In the genomic region with DNA sequence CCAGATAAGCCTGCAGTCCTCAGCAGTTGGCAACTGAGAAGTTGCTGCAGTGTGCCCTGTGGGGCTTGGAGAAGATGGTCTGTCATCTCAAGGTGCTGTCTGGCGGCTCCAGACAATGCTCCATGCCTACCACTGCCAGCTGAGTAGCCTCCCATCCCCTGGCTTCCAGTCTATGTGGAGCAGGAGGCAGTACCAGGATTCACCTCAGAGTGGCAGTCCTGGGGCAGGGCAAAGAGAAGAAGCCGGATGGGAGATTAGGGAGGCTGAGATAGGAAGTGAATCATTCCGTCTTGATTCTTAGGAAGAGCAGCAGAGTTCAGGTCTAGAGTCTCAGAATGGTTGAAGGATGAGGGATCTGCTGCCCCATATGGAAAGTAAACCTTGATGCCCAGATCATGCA, we compare ENCODE assay signal across 10 mouse cellular contexts.
DNase-seq lines count a peak whose midpoint lies in the region; ATAC-seq and TF ChIP-seq lines count a peak whose summit lies in the region.
"Had no signal": no experiment of that assay in that cellular context is flagged by ENCODE, and none has a peak within 500 bp of the region (broad histone marks: within the 10 kb centered on the region; RNA-seq: fewer than 3 reads in every experiment).

No protein-coding gene starts in this region.

- 56% methylated on average over 3 of the region's 3 CpGs for WGBS in hindbrain, postnatal 0 days
- 55% methylated on average over 3 of the region's 3 CpGs for WGBS in hindbrain, embryonic 13.5 days
- WGBS in lung, adult 2 months = 54% methylated on average over 3 of the region's 3 CpGs

- DNase-seq in hindbrain, postnatal 0 days (ENCODE audit: low spot score) = no peak
- no peak for DNase-seq in lung, adult 2 months
- DNase-seq in lung, postnatal 25 days (ENCODE audit: low spot score) = no peak
- DNase-seq in brain, embryonic 14.5 days (ENCODE audit: low read depth) = no peak
- peak; percentile 35 for DNase-seq in retina, postnatal 1 day
- no peak for DNase-seq in urinary bladder, postnatal 36 days (ENCODE audit: low spot score in 2 of 2)
- DNase-seq: right cerebral cortex, postnatal 4 days; thymus, postnatal 14 days had no signal

- no peaks in the 10 kb centered on the region for H3K36me3 ChIP-seq in hindbrain, postnatal 0 days (ENCODE audit: insufficient read depth, low read length)
- no peaks in the 10 kb centered on the region for H3K36me3 ChIP-seq in hindbrain, embryonic 13.5 days
- H3K36me3 ChIP-seq: hindbrain, embryonic 15.5 days had no signal

- no peak for TF ChIP-seq POLR2A in lung, adult 2 months (IDR thresholded peaks at IDR 0.05; ENCODE audit: borderline replicate concordance, extremely low read depth, low read depth, low read length)
- no peak for TF ChIP-seq POLR2A in brain, embryonic 14.5 days (IDR thresholded peaks at IDR 0.05; ENCODE audit: borderline replicate concordance, extremely low read depth, insufficient read depth, insufficient read length, poor library complexity, severe bottlenecking)

- H3K27me3 ChIP-seq in hindbrain, postnatal 0 days (ENCODE audit: insufficient read depth, low read length) = no peaks in the 10 kb centered on the region
- peaks cover 7% of the 10 kb centered on the region; the same call in 1 of the 2 replicates for H3K27me3 ChIP-seq in hindbrain, embryonic 13.5 days
- H3K27me3 ChIP-seq: hindbrain, embryonic 15.5 days had no signal

- no peaks in the 10 kb centered on the region for H3K4me1 ChIP-seq in hindbrain, postnatal 0 days (ENCODE audit: insufficient read depth, low read length)
- H3K4me1 ChIP-seq in hindbrain, embryonic 13.5 days (replicated peaks) = peaks cover 27% of the 10 kb centered on the region
- H3K4me1 ChIP-seq in lung, adult 2 months (ENCODE audit: control insufficient read depth, insufficient read depth, low read length) = peaks cover 3% of the 10 kb centered on the region; the same call in 1 of the 2 replicates

- ATAC-seq in hindbrain, postnatal 0 days = no peak
- no peak for ATAC-seq in hindbrain, embryonic 13.5 days (ENCODE audit: low FRiP score)

- no peaks in the 10 kb centered on the region for H3K9me3 ChIP-seq in hindbrain, postnatal 0 days (ENCODE audit: low read length)
- no peaks in the 10 kb centered on the region for H3K9me3 ChIP-seq in hindbrain, embryonic 13.5 days
- H3K9me3 ChIP-seq: hindbrain, embryonic 15.5 days had no signal

- TF ChIP-seq CTCF in hindbrain, postnatal 0 days (IDR thresholded peaks at IDR 0.05; ENCODE audit: low read depth) = peak; percentile 59
- TF ChIP-seq CTCF in lung, adult 2 months (IDR thresholded peaks at IDR 0.05; ENCODE audit: insufficient read depth, low read length) = peak; percentile 40; the same call in 1 of the 2 replicates
- TF ChIP-seq CTCF in brain, embryonic 14.5 days (IDR thresholded peaks at IDR 0.05; ENCODE audit: borderline replicate concordance, extremely low read depth, insufficient read depth, insufficient read length) = peak; percentile 31; the same call in 1 of the 2 replicates

- H3K27ac ChIP-seq in hindbrain, postnatal 0 days = no peak overlapping the region
- H3K27ac ChIP-seq in hindbrain, embryonic 13.5 days = no peak overlapping the region
- H3K27ac ChIP-seq: hindbrain, embryonic 15.5 days had no signal

- H3K4me3 ChIP-seq in hindbrain, postnatal 0 days (ENCODE audit: low read length) = no peak overlapping the region
- H3K4me3 ChIP-seq in hindbrain, embryonic 13.5 days = no peak overlapping the region
- H3K4me3 ChIP-seq in lung, adult 2 months (replicated peaks; ENCODE audit: extremely low read depth, low read depth, low read length) = no peak overlapping the region
- H3K4me3 ChIP-seq: hindbrain, embryonic 15.5 days had no signal

- H3K9ac ChIP-seq in hindbrain, postnatal 0 days (replicated peaks; ENCODE audit: low read length) = no peak overlapping the region
- H3K9ac ChIP-seq in hindbrain, embryonic 13.5 days = no peak overlapping the region
- H3K9ac ChIP-seq: hindbrain, embryonic 15.5 days had no signal

- H3K4me2 ChIP-seq in hindbrain, postnatal 0 days (ENCODE audit: low read depth, low read length) = no peak overlapping the region
- no peak overlapping the region for H3K4me2 ChIP-seq in hindbrain, embryonic 13.5 days
- H3K4me2 ChIP-seq: hindbrain, embryonic 15.5 days had no signal
